Mouse (Mus musculus): ENCODE data around the gene BC049352. TPM values are rescaled to one million over a fixed set of nuclear protein-coding genes. Genes with fewer than 3 reads are reported as not detected.

The BC049352 gene
- total RNA-seq, 2 experiments from 2014 or later, result 0.21 TPM; not detected in 1

DNA sequence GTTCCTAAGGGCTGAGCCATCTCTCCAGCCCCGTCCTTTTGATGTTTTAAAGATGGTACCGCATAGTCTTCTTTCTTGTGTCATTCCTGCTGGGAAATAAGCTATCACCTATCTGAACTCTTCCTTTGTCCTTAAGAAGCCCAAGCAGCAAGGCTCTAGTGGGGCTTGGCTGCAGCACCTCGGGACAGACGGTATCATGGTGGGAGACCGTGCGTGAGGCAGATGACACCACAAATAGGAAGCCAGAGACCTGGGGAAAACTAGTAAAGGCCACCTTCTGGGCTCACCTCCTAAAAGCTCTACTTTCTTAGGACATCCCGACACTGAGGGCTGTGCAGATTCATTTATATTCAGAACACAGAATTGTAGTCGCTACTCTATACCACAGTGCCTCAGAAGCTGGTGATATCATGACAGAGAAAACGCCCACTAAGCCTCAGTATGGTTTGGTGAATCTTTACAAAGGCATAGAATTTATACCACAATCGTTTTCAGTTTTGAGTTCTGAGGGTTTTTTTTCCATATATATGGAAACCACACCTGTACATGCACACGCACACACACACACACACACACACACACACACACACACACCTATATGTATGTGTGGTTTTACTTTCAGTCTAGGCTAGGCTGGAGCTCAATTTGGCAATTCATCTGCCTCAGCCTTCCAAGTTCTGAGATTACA, 109.8 kb downstream of the BC049352 start:
- no peak for DNase-seq (ENCODE audit: low spot score in 2 of 2)

DNA sequence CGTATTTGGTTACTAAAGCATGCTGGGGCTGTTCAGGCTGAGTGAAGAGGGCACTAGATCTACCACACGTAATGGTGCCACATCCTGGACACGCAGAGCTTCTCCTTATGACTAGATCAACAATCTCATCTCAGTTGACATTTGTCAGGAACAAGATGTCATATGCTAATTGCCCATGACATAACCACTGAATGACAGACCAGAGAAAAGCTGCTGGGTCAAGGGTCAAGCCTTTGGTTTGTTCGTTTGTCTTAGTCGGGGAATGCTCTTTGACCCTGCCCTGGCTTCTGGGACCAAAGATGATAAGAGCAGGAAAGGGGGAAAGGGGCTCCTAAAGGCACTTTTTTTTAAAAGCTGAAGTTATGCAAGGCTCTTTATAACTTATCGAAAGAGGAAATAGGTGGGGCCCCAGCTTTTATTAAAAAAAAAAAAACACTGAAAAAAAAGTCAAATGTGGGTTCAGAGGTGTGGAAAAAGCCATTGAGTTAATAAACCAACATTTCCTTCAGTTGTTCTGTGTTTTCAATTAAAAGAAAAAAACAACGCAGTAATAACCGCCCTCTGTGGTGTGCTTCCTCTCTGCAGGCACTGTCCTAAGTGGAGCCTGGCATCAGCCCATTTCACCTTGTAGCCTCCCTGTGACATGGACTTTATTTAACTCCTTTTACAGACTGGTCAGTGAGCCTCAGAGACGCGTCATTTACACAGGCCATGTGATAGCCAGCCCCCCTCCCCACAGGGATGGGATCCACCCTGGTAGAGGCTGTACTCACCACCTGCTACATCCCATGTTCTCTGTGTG, 112.6 kb downstream of the BC049352 start:
- no peak for DNase-seq (ENCODE audit: low spot score in 2 of 2)

DNA sequence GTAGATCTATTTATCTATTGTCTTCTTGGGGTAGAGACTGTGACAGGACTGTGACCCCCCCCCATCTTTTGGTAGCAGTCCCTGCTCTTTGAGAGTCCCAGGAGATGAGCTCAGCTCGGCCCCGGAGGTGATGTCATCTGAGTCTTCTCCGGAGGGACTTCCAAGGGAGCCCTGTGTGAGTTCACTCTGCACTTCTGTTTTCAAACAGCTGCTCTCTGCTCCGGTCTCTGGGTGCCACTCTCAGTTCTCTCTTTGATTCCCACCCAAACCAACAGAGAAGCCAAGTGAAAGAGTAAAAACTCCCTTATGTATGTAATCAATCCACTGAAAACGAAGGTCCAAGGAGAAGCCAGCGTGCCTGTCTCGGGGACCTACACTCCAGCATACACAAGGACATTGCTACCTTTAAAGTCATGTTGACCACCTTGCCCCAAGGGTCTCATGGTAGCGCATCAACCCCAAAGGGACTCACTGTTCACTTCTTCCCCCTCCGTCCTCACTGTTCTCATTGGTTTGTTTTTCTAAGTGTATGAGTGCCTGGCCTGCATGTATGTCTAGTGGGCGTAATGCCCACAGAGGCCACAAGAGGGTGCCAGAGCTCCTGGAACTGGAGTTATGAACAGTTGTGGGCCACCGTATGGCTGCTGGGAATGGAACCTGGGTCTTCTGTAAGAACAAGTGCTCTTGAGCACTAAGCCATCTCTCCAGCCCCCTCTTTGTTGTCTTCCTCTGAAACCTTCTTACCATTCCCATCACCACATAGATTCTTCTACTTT, 117.6 kb downstream of the BC049352 start:
- DNase-seq (ENCODE audit: low spot score in 2 of 2), result no peak

Small RNAs within 50 kb of the gene (microRNA-seq; reads per million reads assigned to microRNA genes)
- gene Mir7086, result not detected

Other genes with a start within 250 kb of the BC049352 start
- 10 to 100 TPM; 41.2 to 43.0 TPM for gene Ube4a, start 216.4 kb upstream of the BC049352 start, total RNA-seq (2021)
- gene Cd3g, start 201.6 kb upstream of the BC049352 start, total RNA-seq (2021), result under 1 TPM in 1 of 2 experiments, not detected in 1; 0.88 TPM
- gene Cd3d, start 200.2 kb upstream of the BC049352 start, total RNA-seq (2021), result under 1 TPM in 1 of 2 experiments, not detected in 1; 0.42 TPM
- gene Cd3e, start 172.4 kb upstream of the BC049352 start, total RNA-seq (2021), result 1 to 10 TPM in 1 of 2 experiments, under 1 TPM in 1; 0.39 to 1.1 TPM
- gene Mpzl2, start 142.2 kb upstream of the BC049352 start, total RNA-seq (2021), result under 1 TPM in 1 of 2 experiments, not detected in 1; 0.31 TPM
- 1 to 10 TPM in 1 of 2 experiments, under 1 TPM in 1; 0.93 to 1.3 TPM for gene Mpzl3, start 126.8 kb upstream of the BC049352 start, total RNA-seq (2021)
- gene Jaml, start 102.8 kb upstream of the BC049352 start, total RNA-seq (2021), result under 1 TPM; 0.54 to 0.57 TPM
- 1 to 10 TPM; 1.9 to 2.0 TPM for gene Scn2b, start 64.2 kb upstream of the BC049352 start, total RNA-seq (2021)
- 10 to 100 TPM; 23.5 to 26.0 TPM for gene Scn4b, start 43.6 kb upstream of the BC049352 start, total RNA-seq (2021)
- gene Tmprss4, start 22.1 kb downstream of the BC049352 start, total RNA-seq (2021), result not detected
- 1 to 10 TPM; 1.7 to 1.8 TPM for gene Il10ra, start 87.1 kb downstream of the BC049352 start, total RNA-seq (2021)
- gene Tmprss13, start 137.1 kb downstream of the BC049352 start, total RNA-seq (2021), result under 1 TPM; 0.12 to 0.26 TPM
- 10 to 100 TPM; 70.2 to 77.0 TPM for gene Fxyd6, start 188.2 kb downstream of the BC049352 start, total RNA-seq (2021)
- 1 to 10 TPM; 2.0 to 2.8 TPM for gene Fxyd2, start 217.7 kb downstream of the BC049352 start, total RNA-seq (2021)
- under 1 TPM; 0.32 to 0.36 TPM for gene Dscaml1, start 244.6 kb downstream of the BC049352 start, total RNA-seq (2021)

Data from gastrocnemius, postnatal 4 days (tissue).